Mouse (Mus musculus): Measurements from ENCODE around the gene Uhrf1bp1.

The Uhrf1bp1 gene

DNA sequence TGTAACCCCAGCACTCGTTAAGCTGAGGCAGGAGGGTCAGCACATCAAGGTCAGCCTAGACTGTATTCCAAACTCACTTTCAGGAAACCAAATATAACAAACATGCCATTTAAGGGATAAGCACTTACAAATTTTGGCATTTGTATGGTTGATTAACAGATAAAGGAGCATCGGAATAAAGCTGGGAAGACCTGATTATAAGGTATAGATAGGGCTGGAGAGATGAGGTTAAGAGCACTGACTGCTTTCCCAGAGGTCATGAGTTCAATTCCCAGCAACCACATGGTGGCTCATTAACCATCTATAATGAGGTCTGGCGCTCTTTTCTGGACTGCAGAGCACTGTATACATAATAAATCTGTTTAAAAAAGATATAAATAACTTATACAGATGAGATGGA lies 17.3 kb downstream of the Uhrf1bp1 start:
- TF ChIP-seq GATA4 (IDR thresholded peaks at IDR 0.05; ENCODE audit: insufficient replicate concordance, low read length) = no peak

DNA sequence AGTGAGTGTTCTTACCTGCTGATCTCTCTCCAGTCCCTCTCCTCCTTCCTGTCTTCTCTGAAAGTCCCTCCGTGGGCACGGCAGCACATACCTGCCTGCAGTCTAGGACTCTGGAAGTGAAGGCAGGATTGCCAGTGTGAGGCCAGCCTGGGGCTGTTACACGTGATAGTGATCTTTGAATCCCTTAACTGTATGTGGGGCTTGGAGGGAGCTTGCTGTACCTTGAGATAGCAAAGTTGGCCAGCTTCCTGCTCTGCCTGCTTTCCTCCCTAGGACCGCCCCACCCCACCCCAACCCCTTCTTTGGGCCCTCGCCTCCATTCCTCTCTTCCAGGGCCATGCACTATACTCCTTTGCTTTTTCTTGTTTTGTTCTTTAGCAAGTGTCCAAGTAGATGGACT lies 18.3 kb downstream of the Uhrf1bp1 start:
- no peak for TF ChIP-seq GATA4 (IDR thresholded peaks at IDR 0.05; ENCODE audit: insufficient replicate concordance, low read length)

DNA sequence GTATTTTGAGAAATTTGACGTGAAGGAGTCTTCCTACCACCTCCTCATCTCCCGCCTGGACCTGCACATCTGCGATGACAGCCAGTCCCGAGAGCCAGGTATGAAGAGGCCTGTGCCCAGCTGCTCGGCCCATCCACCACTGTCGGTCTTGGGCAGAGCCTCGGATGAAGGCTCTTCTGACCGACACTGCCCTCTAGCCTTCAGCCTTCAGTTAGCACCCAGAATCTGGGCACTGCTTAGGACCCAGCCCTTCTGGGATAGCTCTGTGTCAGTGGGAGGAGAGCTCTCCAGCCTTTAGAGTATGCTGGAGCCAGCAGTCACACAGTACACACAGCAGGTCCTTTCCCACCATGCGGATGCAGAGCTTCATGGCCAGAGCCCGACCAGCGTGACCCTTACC lies 25.3 kb downstream of the Uhrf1bp1 start:
- TF ChIP-seq GATA4 (IDR thresholded peaks at IDR 0.05; ENCODE audit: insufficient replicate concordance, low read length) = no peak

DNA sequence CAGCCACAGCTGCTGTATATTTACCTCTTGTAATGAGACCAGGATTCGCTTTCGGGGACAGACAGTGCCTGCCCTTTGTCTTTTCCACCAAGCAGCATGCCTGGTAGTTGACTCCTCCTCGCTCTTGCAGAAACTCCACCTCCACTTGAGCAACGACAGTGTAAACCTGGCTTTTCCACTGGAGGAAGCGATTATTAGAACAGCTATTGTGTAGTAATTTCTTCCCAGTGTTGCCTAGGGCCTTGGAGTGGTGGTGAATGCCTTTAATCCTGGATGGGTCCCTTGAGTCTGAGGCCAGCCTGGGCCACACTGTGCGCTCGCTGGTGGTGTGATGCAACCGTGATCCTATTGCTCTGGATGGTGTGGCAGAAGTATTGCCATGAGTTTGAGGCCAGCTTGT lies 26.9 kb downstream of the Uhrf1bp1 start:
- TF ChIP-seq GATA4 (IDR thresholded peaks at IDR 0.05; ENCODE audit: insufficient replicate concordance, low read length) = no peak

DNA sequence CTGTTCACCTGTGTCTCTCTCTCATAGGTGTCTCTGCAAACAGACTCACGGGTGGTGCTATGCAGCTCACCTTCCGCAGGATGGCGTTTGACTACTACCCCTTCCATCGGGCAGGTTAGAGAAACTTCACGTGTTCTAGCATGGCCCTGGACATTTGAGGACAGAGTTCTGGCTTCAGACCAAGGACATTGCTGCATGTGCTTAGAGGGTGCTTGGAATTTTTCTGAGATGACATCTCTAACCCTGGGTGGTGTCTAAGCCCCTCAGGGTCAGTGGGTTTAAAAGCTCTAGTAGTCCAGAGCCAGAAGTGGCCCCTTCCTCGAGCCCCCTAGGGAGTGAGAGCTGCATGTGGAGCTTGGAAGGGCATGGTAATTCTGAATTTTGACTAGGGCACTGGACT lies 27.8 kb downstream of the Uhrf1bp1 start:
- TF ChIP-seq GATA4 (IDR thresholded peaks at IDR 0.05; ENCODE audit: insufficient replicate concordance, low read length) = no peak

DNA sequence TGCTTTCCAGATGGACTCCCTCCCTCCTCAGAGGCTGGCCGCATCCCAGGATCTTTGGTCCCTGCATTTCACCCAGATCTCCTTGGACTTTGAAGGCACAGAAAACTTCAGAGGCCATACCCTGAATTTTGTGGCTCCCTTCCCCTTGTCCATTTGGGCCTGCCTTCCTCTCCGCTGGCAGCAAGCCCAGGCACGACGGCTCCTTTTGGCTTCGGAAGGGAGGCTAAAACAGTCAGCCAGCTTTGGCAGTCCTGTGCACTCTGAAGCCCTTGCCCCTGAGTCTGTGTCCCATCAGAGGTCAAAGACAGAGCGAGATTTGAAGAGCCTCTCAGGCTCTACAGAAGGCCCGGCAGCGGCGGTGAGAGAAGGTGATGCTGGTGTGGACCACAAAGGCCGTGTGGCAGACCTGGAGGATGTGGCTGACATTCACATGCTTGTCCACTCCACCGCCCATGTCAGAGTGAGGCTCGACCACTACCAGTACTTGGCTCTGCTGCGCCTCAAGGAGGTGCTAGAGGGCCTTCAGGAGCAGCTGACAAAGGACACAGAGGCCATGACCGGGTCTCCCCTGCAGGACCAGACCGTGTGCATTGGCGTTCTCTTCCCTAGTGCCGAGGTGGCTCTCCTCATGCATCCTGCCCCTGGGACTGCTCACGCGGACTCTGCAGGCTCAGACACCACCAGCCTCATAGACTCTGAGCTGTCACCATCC lies 30.4 kb downstream of the Uhrf1bp1 start:
- TF ChIP-seq GATA4 (IDR thresholded peaks at IDR 0.05; ENCODE audit: insufficient replicate concordance, low read length) = no peak

DNA sequence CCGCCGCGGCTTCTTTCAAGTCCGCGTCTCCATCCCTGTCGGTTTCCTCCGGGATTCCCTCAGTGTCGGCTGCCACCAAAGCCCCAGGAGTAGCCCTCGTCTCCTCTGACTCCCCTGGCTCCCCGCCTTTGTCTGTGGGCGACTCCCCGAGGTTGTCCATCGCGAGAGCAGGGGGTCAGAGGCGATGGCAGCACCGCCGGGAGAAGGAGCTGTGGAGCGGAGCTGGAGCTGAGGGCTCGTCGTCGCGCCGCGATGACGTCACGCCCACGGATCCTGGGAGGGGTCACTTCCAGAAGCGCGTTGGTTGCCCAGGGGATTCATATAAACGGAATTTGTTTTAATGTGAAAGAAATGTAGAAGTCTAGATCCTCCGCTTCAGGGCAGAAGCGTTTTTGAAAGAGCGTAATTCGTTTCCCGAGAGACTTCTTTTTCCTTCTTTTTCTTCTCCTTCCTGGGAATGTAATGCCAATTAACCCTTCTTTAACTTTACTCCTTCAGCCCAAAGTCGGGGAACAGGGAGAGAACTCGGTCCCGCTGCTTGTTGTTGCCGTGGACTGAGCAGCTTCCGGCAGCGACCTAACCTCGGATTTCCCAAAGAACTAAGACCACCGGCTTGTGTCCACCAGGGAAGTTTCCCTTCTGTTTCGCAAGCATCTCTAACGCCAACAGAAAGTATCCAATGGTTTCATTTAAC lies 51.4 kb downstream of the Uhrf1bp1 start:
- no peak; the same call in 1 of the 2 replicates for TF ChIP-seq GATA4 (IDR thresholded peaks at IDR 0.05; ENCODE audit: insufficient replicate concordance, low read length)

DNA sequence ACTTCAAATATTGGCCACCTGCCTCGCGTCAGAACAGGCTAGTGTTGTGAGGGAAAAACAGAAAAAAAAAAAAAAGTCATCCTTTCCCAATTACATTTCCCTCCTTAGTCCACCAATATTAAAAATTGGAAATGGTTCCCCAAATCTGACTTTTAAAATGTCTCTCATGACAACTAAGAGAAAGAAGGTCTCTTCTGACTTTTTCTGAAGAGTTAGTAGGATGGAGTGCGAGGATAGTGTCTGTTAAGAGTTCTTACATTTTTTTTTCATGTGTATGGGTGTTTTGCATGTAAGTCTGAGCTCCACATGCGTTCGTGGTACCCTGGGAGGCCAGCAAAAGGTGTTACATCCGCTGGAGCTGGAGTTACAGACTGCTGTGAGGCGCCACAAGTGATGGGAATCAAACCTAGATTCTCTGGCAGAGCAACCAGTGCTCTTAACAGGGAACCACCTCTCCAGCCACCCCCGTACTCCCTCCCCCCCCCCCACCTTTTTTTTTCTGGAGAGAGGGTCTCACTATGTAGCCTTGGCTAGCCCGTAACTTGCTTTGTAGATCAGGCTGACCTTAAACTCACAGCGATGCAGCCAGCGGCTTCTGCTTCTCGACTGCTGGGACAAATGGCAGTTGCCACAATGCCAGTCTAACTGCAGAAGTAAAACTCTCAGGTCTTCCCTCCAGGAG lies 52.1 kb downstream of the Uhrf1bp1 start:
- no peak for TF ChIP-seq GATA4 (IDR thresholded peaks at IDR 0.05; ENCODE audit: insufficient replicate concordance, low read length)

DNA sequence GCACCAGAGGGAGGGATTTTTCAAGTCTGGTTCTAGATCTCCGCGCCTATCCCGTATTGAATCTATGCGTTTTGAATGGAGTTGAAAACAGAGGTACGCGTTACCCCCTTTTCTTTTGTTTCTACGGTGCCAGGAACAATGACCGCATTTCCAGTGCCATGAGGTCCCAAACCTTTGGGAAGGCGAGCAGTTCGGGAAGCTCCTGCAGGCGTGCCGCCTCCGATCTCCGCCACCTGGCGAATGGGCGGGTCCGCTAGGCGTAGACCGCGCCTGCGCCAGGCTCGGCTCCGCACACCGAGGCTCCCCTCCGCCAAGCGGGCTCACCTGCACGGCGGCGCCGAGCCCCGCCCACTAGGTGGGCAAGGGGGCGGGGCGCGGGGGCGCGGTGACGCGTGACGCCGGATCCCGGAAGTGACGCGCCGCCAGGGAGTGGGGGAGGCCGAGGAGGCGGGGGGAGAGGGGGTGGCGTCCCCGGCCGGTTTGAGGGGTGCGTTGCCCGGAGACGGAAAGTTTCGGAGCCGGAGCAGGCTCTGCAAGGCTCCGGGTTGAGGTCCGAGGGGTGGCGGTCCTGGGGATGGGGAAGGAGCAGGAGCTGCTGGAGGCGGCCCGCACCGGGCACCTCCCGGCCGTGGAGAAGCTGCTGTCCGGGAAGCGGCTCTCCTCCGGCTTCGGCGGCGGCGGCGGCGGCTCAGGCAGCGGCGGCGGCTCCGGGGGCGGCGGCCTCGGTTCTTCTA lies 52.8 kb downstream of the Uhrf1bp1 start, which contains the start of gene Anks1:
TSS of gene Anks1 (plus strand) at position 419 of the 734 bp plus-strand sequence.
- TF ChIP-seq GATA4 (IDR thresholded peaks at IDR 0.05; ENCODE audit: insufficient replicate concordance, low read length) = no peak

DNA sequence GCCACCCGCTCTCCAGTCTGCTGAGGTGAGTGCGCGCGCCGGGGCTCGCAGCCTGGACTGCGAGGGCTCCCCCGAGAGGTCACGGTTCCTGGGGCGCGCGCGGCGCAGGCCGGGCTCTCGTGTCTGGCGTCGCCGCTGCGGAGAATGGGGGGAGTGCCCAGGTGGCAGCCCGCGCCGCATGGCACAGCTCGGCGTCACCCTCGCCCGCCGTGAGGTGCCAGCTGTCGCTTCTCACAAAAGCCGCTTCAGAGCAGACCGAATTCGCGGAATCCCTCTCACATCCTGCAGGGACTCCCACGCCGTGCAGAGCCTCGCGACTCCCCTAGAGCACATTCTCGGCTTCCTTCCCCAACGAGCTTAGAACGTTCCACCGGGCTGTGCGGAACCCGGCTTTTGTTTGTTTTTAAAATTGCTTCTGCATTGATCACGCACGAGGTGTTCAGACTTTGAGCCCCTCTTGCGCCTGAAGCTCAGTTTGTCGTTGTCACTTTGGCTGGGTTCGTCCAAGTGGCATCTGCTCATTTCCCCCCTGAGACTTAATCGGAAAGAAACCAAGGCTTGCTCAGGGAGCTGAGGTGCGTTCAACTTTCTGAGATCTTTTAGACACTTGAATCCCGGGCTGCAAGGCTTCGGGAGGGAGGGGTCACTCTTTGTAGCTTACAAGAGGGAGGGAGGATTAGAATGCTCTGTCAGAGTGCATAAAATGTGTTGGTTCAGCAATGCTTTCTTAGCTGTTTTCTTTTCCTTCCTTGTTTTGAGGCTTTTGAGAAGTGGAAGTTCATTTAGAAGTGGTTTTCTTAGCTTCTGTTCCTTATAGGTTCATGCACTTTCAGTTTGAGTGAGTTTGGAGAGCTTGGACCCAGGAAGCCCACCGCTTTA lies 53.6 kb downstream of the Uhrf1bp1 start, which contains the start of gene Taf11:
TSS of gene Taf11 (minus strand) at position 223 of the 879 bp plus-strand sequence.
- no peak for TF ChIP-seq GATA4 (IDR thresholded peaks at IDR 0.05; ENCODE audit: insufficient replicate concordance, low read length)

DNA sequence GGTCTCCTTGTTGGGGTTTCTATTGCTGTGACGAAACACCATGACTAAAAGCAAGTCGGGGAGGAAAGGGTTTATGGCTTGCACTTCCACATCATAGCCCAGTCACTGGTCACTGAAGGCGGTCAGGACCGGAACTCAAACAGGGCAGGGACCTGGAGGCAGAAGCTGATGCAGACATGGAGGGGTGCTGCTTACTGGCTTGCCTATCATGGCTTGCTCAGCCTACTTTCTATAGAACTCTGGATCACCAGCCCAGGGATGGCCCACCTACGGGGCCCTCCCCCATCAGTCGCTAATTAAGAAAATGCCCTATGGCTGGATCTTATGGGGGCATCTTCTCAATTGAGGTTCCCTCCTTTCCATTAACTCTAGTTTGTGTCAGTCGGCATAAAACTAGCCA lies 55.1 kb downstream of the Uhrf1bp1 start:
- TF ChIP-seq GATA4 (IDR thresholded peaks at IDR 0.05; ENCODE audit: insufficient replicate concordance, low read length) = no peak

DNA sequence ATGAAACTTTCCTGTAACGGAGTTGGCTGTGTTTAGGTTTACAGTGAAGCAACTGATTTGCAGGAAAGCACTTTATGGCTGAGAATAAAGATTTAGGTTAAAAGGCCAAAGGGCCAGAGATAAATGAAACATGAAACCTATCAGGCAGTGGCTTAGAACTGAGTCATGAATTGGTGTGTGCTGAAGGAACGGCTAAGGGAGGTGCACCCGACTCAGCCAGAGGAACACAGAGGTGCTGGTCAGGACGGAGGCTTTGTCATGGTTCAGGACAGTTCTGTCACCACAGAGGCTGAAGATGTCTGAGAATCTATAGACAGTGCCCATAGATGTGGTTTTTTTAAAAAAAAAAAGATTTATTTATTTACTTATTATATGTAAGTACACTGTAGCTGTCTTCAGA lies 58.5 kb downstream of the Uhrf1bp1 start:
- TF ChIP-seq GATA4 (IDR thresholded peaks at IDR 0.05; ENCODE audit: insufficient replicate concordance, low read length) = no peak

DNA sequence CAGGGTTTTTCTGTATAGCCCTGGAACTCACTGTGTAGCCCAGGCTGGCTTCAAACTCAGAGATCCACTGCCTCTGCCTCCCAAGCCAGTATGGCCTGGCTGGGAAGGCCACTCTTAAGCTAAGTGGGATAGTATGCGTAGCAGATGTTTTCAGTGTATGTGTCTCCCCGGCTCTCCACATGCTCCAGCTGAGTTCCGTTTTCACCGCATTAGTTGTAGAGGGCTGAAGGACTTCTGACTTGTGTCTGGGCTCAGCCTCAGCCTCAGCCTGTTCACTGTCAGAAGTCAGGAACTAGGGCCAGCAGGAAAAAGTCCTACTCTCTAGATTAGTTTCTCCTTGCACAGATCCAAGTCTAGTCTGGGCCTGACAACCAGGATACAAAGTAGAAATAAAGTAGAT lies 60.1 kb downstream of the Uhrf1bp1 start:
- TF ChIP-seq GATA4 (IDR thresholded peaks at IDR 0.05; ENCODE audit: insufficient replicate concordance, low read length) = no peak

DNA sequence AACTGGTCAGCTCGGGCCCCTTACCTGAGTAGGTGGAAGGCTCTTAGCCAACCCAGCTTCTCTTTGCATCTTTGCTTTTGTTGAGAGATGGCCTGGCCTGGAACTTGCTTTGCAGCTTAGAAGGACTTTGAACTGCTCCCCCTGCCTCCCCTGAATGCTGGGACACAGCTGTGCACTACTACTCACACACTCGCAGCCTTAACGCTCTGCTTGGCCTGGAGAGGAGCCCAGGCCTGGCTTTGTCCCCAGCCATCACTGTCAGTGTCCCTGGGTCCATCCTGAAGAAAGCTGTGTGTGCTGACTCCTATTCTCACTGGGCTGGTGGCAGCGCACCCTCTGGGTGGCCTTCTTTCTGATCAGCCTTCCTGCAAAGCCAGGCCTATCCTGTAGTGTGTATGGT lies 64.4 kb downstream of the Uhrf1bp1 start:
- no peak for TF ChIP-seq GATA4 (IDR thresholded peaks at IDR 0.05; ENCODE audit: insufficient replicate concordance, low read length)
